Mouse (Mus musculus) MEL (cell line): ENCODE data around the gene Gm45716.

Experiments used
- CTCF ChIP-seq, 3 experiments: IDR thresholded peaks in 2 of 3; conservative IDR thresholded peaks in 1 of 3; 2 replicates each; pipeline ENCODE4 v1.5.1; 2011 to 2012; ENCODE audit warnings: low read length in 3 of 3, low read depth in 2 of 3, mild to moderate bottlenecking in 2 of 3, improper control_type of control experiment in 1 of 3, inconsistent platforms in 1 of 3, mixed read lengths in 1 of 3, moderate library complexity in 1 of 3; ENCODE audit not compliant: control insufficient read depth in 1 of 3, insufficient read depth in 1 of 3, poor library complexity in 1 of 3, severe bottlenecking in 1 of 3
- E2F4 ChIP-seq: IDR thresholded peaks from 2 replicates; pipeline ENCODE4 v1.6.1; 2011; ENCODE audit warnings: low read depth, low read length, improper control_type of control experiment, borderline replicate concordance
- ELF1 ChIP-seq: IDR thresholded peaks from 2 replicates; pipeline ENCODE4 v1.6.1; 2014; ENCODE audit warnings: low read depth, mild to moderate bottlenecking, inconsistent platforms, low read length, improper control_type of control experiment, moderate library complexity
- GATA1 ChIP-seq: IDR thresholded peaks from 2 replicates; pipeline ENCODE4 v1.6.1; 2011; ENCODE audit warnings: low read depth, low read length, improper control_type of control experiment
- MAX ChIP-seq: IDR thresholded peaks from 2 replicates; pipeline ENCODE4 v1.6.1; 2011; ENCODE audit warnings: low read length, improper control_type of control experiment
- POLR2A ChIP-seq, 2 experiments: IDR thresholded peaks; 2 replicates each; pipeline ENCODE4 v1.6.1; 2011 to 2012; ENCODE audit warnings: low read length in 2 of 2, mild to moderate bottlenecking in 2 of 2, control low read depth in 1 of 2, improper control_type of control experiment in 1 of 2, low read depth in 1 of 2, moderate library complexity in 1 of 2; ENCODE audit not compliant: control insufficient read depth in 1 of 2, insufficient read depth in 1 of 2, poor library complexity in 1 of 2
- POLR2AphosphoS2 ChIP-seq: IDR thresholded peaks from 2 replicates; pipeline ENCODE4 v1.6.1; 2011; ENCODE audit warnings: low read length, improper control_type of control experiment
- SIN3A ChIP-seq: IDR thresholded peaks from 2 replicates; pipeline ENCODE4 v1.6.1; 2012; ENCODE audit warnings: low read length, improper control_type of control experiment, inconsistent platforms
- TBP ChIP-seq: IDR thresholded peaks from 2 replicates; pipeline ENCODE4 v1.8.0; 2011; ENCODE audit warnings: low read depth, low read length, improper control_type of control experiment
- UBTF ChIP-seq: IDR thresholded peaks from 2 replicates; pipeline ENCODE4 v1.6.1; 2012; ENCODE audit warnings: low read depth, mild to moderate bottlenecking, inconsistent platforms, low read length, improper control_type of control experiment, moderate library complexity, borderline replicate concordance; ENCODE audit not compliant: insufficient read depth
- USF1 ChIP-seq: IDR thresholded peaks from 2 replicates; pipeline ENCODE4 v1.6.1; 2014; ENCODE audit warnings: low read depth, mild to moderate bottlenecking, inconsistent platforms, low read length, improper control_type of control experiment, moderate library complexity

DNA sequence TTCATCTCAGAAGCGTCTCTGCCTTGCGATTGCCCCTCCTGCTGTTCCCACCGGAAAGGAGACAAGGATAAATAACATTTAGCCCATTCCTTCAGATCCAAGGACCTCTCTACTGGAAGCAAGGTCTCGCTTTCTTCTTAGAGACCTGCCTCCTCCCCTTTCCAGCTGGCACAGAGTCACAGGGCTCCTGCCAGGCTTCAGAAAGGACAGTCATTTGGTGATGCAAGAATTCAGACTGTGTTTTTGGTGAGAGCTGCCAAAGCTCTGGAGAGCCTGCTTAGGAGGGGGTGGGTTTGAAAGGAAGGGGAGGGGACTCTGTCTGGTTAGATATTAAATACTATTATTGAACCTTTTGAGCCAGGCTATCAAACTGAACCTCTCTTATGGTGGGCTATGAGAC, 45.1 kb upstream of the Gm45716 start:
- TF ChIP-seq USF1, result no peak
- no peak for TF ChIP-seq GATA1
- no peak for TF ChIP-seq TBP
- TF ChIP-seq MAX, result no peak
- no peak for TF ChIP-seq UBTF
- TF ChIP-seq CTCF (IDR thresholded peaks at IDR 0.05 in 2 of 3, conservative IDR thresholded peaks at IDR 0.05 in 1 of 3; ENCODE audit: control insufficient read depth in 1 of 3, insufficient read depth in 1 of 3, low read depth in 2 of 3, low read length in 3 of 3, poor library complexity in 1 of 3, severe bottlenecking in 1 of 3), result no peak
- TF ChIP-seq POLR2AphosphoS2, result no peak
- TF ChIP-seq SIN3A, result no peak
- no peak for TF ChIP-seq E2F4
- no peak for TF ChIP-seq ELF1
- TF ChIP-seq POLR2A (IDR thresholded peaks at IDR 0.05; ENCODE audit: control insufficient read depth in 1 of 2, insufficient read depth in 1 of 2, low read depth in 1 of 2, low read length in 2 of 2, poor library complexity in 1 of 2), result no peak
